In genomic region chr6:142977221-142977620, GRCm38 (mm10) we compare ENCODE assay signal across 21 mouse cellular contexts. TPM values are rescaled to one million over a fixed set of nuclear protein-coding genes. Genes with fewer than 3 reads are reported as not detected.
DNase-seq lines count a peak whose midpoint lies in the region; ATAC-seq and TF ChIP-seq lines count a peak whose summit lies in the region.
"Had no signal": no experiment of that assay in that cellular context is flagged by ENCODE, and none has a peak within 500 bp of the region (broad histone marks: within the 10 kb centered on the region; RNA-seq: fewer than 3 reads in every experiment).

No protein-coding gene starts in this region.

- no peak for DNase-seq in liver, embryonic 14.5 days (ENCODE audit: low read depth in 3 of 3, low spot score in 3 of 3)
- no peak for DNase-seq in liver, embryonic 11.5 days (ENCODE audit: low spot score)
- peak; percentile 45 for DNase-seq in 416B (ENCODE audit: low read depth)
- DNase-seq in A20 (ENCODE audit: low read depth, low spot score) = peak; percentile 27
- DNase-seq in ZHBTc4 (ENCODE audit: low read depth, low spot score) = peak; percentile 71
- DNase-seq in gastrocnemius, postnatal 25 days = no peak
- DNase-seq: adrenal gland, adult 8-10 months; cerebellum, adult 9-11 months; gastrocnemius, postnatal 14 days; heart, postnatal 10 days; kidney, adult 8-10 months; kidney, postnatal 36 days; midbrain, embryonic 14.5 days; right cerebral cortex, postnatal 4 days; thymus, postnatal 4 days had no signal

- no peaks in the 10 kb centered on the region for H3K9me3 ChIP-seq in liver, embryonic 14.5 days (ENCODE audit: control insufficient read depth, low read length)
- no peaks in the 10 kb centered on the region for H3K9me3 ChIP-seq in liver, embryonic 11.5 days (ENCODE audit: control insufficient read depth, low read length)
- H3K9me3 ChIP-seq: forebrain, embryonic 13.5 days; limb, embryonic 13.5 days; lung, embryonic 15.5 days had no signal

- TF ChIP-seq EP300 in liver, embryonic 14.5 days (IDR thresholded peaks at IDR 0.05; ENCODE audit: low read depth) = no peak

- H3K27me3 ChIP-seq in liver, embryonic 14.5 days (ENCODE audit: control insufficient read depth, insufficient read depth, low read length) = no peaks in the 10 kb centered on the region
- H3K27me3 ChIP-seq in liver, embryonic 11.5 days (replicated peaks; ENCODE audit: control insufficient read depth, insufficient read depth, low read length) = no peaks in the 10 kb centered on the region
- H3K27me3 ChIP-seq: forebrain, embryonic 13.5 days; limb, embryonic 13.5 days; lung, embryonic 15.5 days had no signal

- ATAC-seq in liver, embryonic 14.5 days (ENCODE audit: insufficient read depth) = no peak
- no peak for ATAC-seq in liver, embryonic 11.5 days (replicated peaks; ENCODE audit: low FRiP score)
- no peak for ATAC-seq in megakaryocyte, adult 5-6 weeks (ENCODE audit: poor library complexity, severe bottlenecking)
- ATAC-seq: CD4-positive, CD25-positive, alpha-beta regulatory T cell, adult 4 months; forebrain, embryonic 13.5 days; inflammation-experienced regulatory T-cells, adult 6 months had no signal

- no peak overlapping the region for H3K4me2 ChIP-seq in liver, embryonic 14.5 days (ENCODE audit: low read depth)
- no peak overlapping the region for H3K4me2 ChIP-seq in liver, embryonic 11.5 days
- H3K4me2 ChIP-seq: forebrain, embryonic 13.5 days; limb, embryonic 13.5 days; lung, embryonic 15.5 days had no signal

- 33% methylated on average over 1 of the region's 1 CpGs for WGBS in liver, embryonic 14.5 days (ENCODE audit: insufficient replicate concordance)
- 59% methylated on average over 1 of the region's 1 CpGs for WGBS in liver, embryonic 11.5 days

- TF ChIP-seq CTCF in liver, embryonic 14.5 days (IDR thresholded peaks at IDR 0.05; ENCODE audit: low read depth) = peak; percentile 38; the same call in 1 of the 2 replicates

- peaks cover 0 to 4% of the 10 kb centered on the region in 2 experiments; a peak in 1 of 4 replicates for H3K4me1 ChIP-seq in liver, embryonic 14.5 days (replicated peaks; ENCODE audit: control insufficient read depth in 2 of 2, insufficient read depth in 2 of 2, low read length in 1 of 2)
- H3K4me1 ChIP-seq in liver, embryonic 11.5 days (replicated peaks; ENCODE audit: control insufficient read depth, insufficient read depth, low read length) = 0 out of 2 replicates have a peak, but pooled peaks cover 2% of the 10 kb centered on the region
- H3K4me1 ChIP-seq: limb, embryonic 13.5 days; lung, embryonic 15.5 days had no signal

- no peaks in the 10 kb centered on the region for H3K36me3 ChIP-seq in liver, embryonic 14.5 days (replicated peaks; ENCODE audit: control insufficient read depth, insufficient read depth, low read depth)
- H3K36me3 ChIP-seq in liver, embryonic 11.5 days (ENCODE audit: control insufficient read depth, insufficient read depth, low read length) = no peaks in the 10 kb centered on the region
- H3K36me3 ChIP-seq: limb, embryonic 13.5 days; lung, embryonic 15.5 days had no signal

- no peak overlapping the region for H3K4me3 ChIP-seq in liver, embryonic 14.5 days (ENCODE audit: insufficient read depth in 1 of 2, low read depth in 2 of 2, low read length in 2 of 2)
- H3K4me3 ChIP-seq in liver, embryonic 11.5 days (ENCODE audit: low read depth, low read length) = no peak overlapping the region
- H3K4me3 ChIP-seq: forebrain, embryonic 13.5 days; limb, embryonic 13.5 days; lung, embryonic 15.5 days had no signal

- H3K27ac ChIP-seq in liver, embryonic 14.5 days = no peak overlapping the region
- H3K27ac ChIP-seq in liver, embryonic 11.5 days (ENCODE audit: low read depth, low read length) = no peak overlapping the region
- H3K27ac ChIP-seq: forebrain, embryonic 13.5 days; limb, embryonic 13.5 days; lung, embryonic 15.5 days had no signal

- no peak overlapping the region for H3K9ac ChIP-seq in liver, embryonic 14.5 days (replicated peaks)
- no peak overlapping the region for H3K9ac ChIP-seq in liver, embryonic 11.5 days (ENCODE audit: low read depth, low read length)
- H3K9ac ChIP-seq: forebrain, embryonic 13.5 days; limb, embryonic 13.5 days; lung, embryonic 15.5 days had no signal

RNA-seq across cellular contexts. Expression of gene St8sia1, which starts 13.0 kb away (rescaled TPM):
- polyA plus RNA-seq in liver, embryonic 14.5 days (2012; rRNA removed) = 0.06 and 0.07 TPM in 2 replicates
- 0.03 and 0.16 TPM in 2 replicates for polyA plus RNA-seq in liver, embryonic 14.5 days (2014; fragmentation: Nextera tagmentation; extraction: Ambion mirVana)
- 1.2 and 2.1 TPM in 2 replicates for polyA plus RNA-seq in liver, embryonic 11.5 days (2014; fragmentation: Nextera tagmentation; extraction: Ambion mirVana)
- total RNA-seq in gastrocnemius, postnatal 25 days (2021) = under 1 TPM; 0.05 to 0.19 TPM
- 1.3 and 1.4 TPM in 2 replicates for total RNA-seq in megakaryocyte, adult 5-6 weeks (2015)
- total RNA-seq in megakaryocyte, adult 5-6 weeks (2017) = 0.48 and 0.85 TPM in 2 replicates

Comparison
In these comparisons a context has a peak if more than half of its experiments do, and no peak if none do; other contexts are left out.
1. DNase-seq: peak in 416B (single experiment), A20 (single experiment) and ZHBTc4 (single experiment); none in liver, embryonic 14.5 days (0 of 3), liver, embryonic 11.5 days (single experiment) and gastrocnemius, postnatal 25 days (single experiment).